Mouse (Mus musculus) lung, postnatal 0 days (tissue): ENCODE results near the gene S100a11. TPM values are rescaled to one million over a fixed set of nuclear protein-coding genes. Genes with fewer than 3 reads are reported as not detected.

Experiments used
- ATAC-seq: fragments of 200-750 bp; cut with Nextera tagmentation; 2 replicates; pipeline ENCODE4 v1.8.0; 2017; ENCODE audit warnings: moderate library complexity
- DNase-seq: peaks from one replicate; pipeline ENCODE4 v3.0.0-alpha.2; 2016; ENCODE audit warnings: low spot score
- H3K27ac ChIP-seq: fragments of 300-500 bp; sonication (generic); 2 replicates; pipeline ENCODE4 v1.5.1; 2014; ENCODE audit warnings: antibody characterized with exemption, mild to moderate bottlenecking, low read length, mixed read lengths
- H3K27me3 ChIP-seq: fragments of 300-500 bp; sonication (generic); replicated peaks from 2 replicates; pipeline ENCODE4 v1.6.1; 2014; ENCODE audit warnings: low read length, mixed read lengths; ENCODE audit not compliant: insufficient read depth
- H3K36me3 ChIP-seq: fragments of 300-500 bp; sonication (generic); 2 replicates; pipeline ENCODE4 v1.6.1; 2014; ENCODE audit warnings: low read length, mixed read lengths; ENCODE audit not compliant: insufficient read depth
- H3K4me1 ChIP-seq: fragments of 300-500 bp; sonication (generic); 2 replicates; pipeline ENCODE4 v1.6.1; 2014; ENCODE audit warnings: antibody characterized with exemption, low read depth, low read length, mixed read lengths; ENCODE audit not compliant: insufficient read depth
- H3K4me2 ChIP-seq: fragments of 300-500 bp; sonication (generic); replicated peaks from 2 replicates; pipeline ENCODE4 v1.6.1; 2014; ENCODE audit warnings: low read depth, mild to moderate bottlenecking, low read length, moderate library complexity, mixed read lengths
- H3K4me3 ChIP-seq: fragments of 300-500 bp; sonication (generic); 2 replicates; pipeline ENCODE4 v1.5.1; 2014; ENCODE audit warnings: low read depth, low read length
- H3K9ac ChIP-seq: fragments of 300-500 bp; sonication (generic); replicated peaks from 2 replicates; pipeline ENCODE4 v1.6.1; 2014; ENCODE audit warnings: low read depth, mild to moderate bottlenecking
- H3K9me3 ChIP-seq: fragments of 300-500 bp; sonication (generic); 2 replicates; pipeline ENCODE4 v1.6.1; 2016; ENCODE audit warnings: low read length, mixed read lengths
- CTCF ChIP-seq: IDR thresholded peaks from 2 replicates; pipeline ENCODE4 v1.5.1; 2016; ENCODE audit warnings: antibody characterized with exemption, mild to moderate bottlenecking
- EP300 ChIP-seq: IDR thresholded peaks from 2 replicates; pipeline ENCODE4 v1.6.1; 2016; ENCODE audit warnings: antibody characterized with exemption, mild to moderate bottlenecking, control low read depth
- WGBS: fragments of 180-500 bp; shearing (Covaris S2); extraction: QIAGEN DNeasy Blood & Tissue Kit; methylation state at CpG from one replicate; pipeline ENCODE4 v1.1.7; 2014; 5-methylcytosine and 5-hydroxymethylcytosine counted together
- polyA plus RNA-seq: library from polyadenylated mRNA; unstranded; fragments of >200 nt; fragmentation: Nextera tagmentation; extraction: Ambion mirVana; gene quantifications from 2 replicates; pipeline ENCODE4 v1.2.1, GENCODE M21; 2015

The S100a11 gene
- polyA plus RNA-seq = 2,427 and 2,513 TPM in 2 replicates

GRCm38 (mm10) chr3:93520330-93521193, at the start of gene S100a11:
Gene S100a11, plus strand, starts transcription at chr3:93520488.
- Histone ChIP-seq H3K4me3 (peak within 1 kb of the TSS; percentile 73), H3K9me3 (no peaks in the 10 kb centered on the region), H3K36me3 (peaks cover 3% of the 10 kb centered on the region; the same call in 1 of the 2 replicates), H3K9ac (peak within 1 kb of the TSS; percentile 75), H3K4me1 (peaks cover 9% of the 10 kb centered on the region), H3K27me3 (no peaks in the 10 kb centered on the region), H3K4me2 (peak within 1 kb of the TSS; percentile 64), H3K27ac (peak within 1 kb of the TSS; percentile 95)
- DNase-seq = peak; percentile 90
- peak; percentile 31; the same call in 1 of the 2 replicates for TF ChIP-seq CTCF
- 0 out of 2 replicates have a peak, but pooled peaks have one; percentile 11 for TF ChIP-seq EP300
- WGBS = 0% methylated on average over 38 of the region's 38 CpGs
- ATAC-seq = peak; percentile 96

GRCm38 (mm10) chr3:93480053-93480452, 40.2 kb upstream of the S100a11 start:
- TF ChIP-seq CTCF = no peak
- TF ChIP-seq EP300 = peak; percentile 29; the same call in 1 of the 2 replicates
- WGBS = 57% methylated on average over 1 of the region's 1 CpGs

GRCm38 (mm10) chr3:93481982-93482616, 38.2 kb upstream of the S100a11 start:
- ATAC-seq (peak; percentile 49), DNase-seq (peak; percentile 47)
- no peak for TF ChIP-seq EP300
- WGBS = 37% methylated on average over 2 of the region's 2 CpGs
- Histone ChIP-seq H3K4me3 (no peak overlapping the region), H3K4me2 (no peak overlapping the region), H3K27me3 (no peaks in the 10 kb centered on the region), H3K9me3 (no peaks in the 10 kb centered on the region), H3K4me1 (no peaks in the 10 kb centered on the region), H3K27ac (no peak overlapping the region), H3K9ac (no peak overlapping the region), H3K36me3 (no peaks in the 10 kb centered on the region)

More at GRCm38 (mm10) chr3:93480053-93480452, 40.2 kb upstream of the S100a11 start:
- Histone ChIP-seq H3K4me1 (no peaks in the 10 kb centered on the region), H3K9ac (no peak overlapping the region), H3K9me3 (no peaks in the 10 kb centered on the region), H3K27ac (no peak overlapping the region), H3K27me3 (no peaks in the 10 kb centered on the region), H3K4me3 (no peak overlapping the region), H3K4me2 (no peak overlapping the region), H3K36me3 (no peaks in the 10 kb centered on the region)
- DNase-seq (peak; percentile 72), ATAC-seq (peak; percentile 68; the same call in 1 of the 2 replicates)

GRCm38 (mm10) chr3:93485611-93486010, 34.7 kb upstream of the S100a11 start:
- Histone ChIP-seq H3K9me3 (no peaks in the 10 kb centered on the region), H3K27me3 (no peaks in the 10 kb centered on the region), H3K4me2 (no peak overlapping the region), H3K4me3 (no peak overlapping the region), H3K27ac (no peak overlapping the region), H3K4me1 (no peaks in the 10 kb centered on the region), H3K36me3 (no peaks in the 10 kb centered on the region), H3K9ac (no peak overlapping the region)
- TF ChIP-seq CTCF = no peak
- no peak for TF ChIP-seq EP300
- DNase-seq (no peak), ATAC-seq (no peak)
- 88% methylated on average over 3 of the region's 3 CpGs for WGBS

GRCm38 (mm10) chr3:93488541-93488940, 31.7 kb upstream of the S100a11 start:
- whole genome bisulfite sequencing = 82% methylated on average over 2 of the region's 2 CpGs
- no peak overlapping the region for H3K27ac ChIP-seq
- H3K4me1 ChIP-seq = no peaks in the 10 kb centered on the region
- no peaks in the 10 kb centered on the region for H3K27me3 ChIP-seq
- H3K9ac ChIP-seq = no peak overlapping the region
- no peak overlapping the region for H3K4me3 ChIP-seq
- H3K36me3 ChIP-seq = no peaks in the 10 kb centered on the region
- DNase-seq (no peak), ATAC-seq (no peak)
- no peak for TF ChIP-seq CTCF
- no peak for TF ChIP-seq EP300
- H3K4me2 ChIP-seq = no peak overlapping the region
- no peaks in the 10 kb centered on the region for H3K9me3 ChIP-seq

GRCm38 (mm10) chr3:93492176-93492575, 28.1 kb upstream of the S100a11 start:
- no peak for ATAC-seq
- Histone ChIP-seq H3K36me3 (no peaks in the 10 kb centered on the region), H3K4me3 (no peak overlapping the region), H3K9ac (no peak overlapping the region), H3K27me3 (no peaks in the 10 kb centered on the region), H3K27ac (no peak overlapping the region), H3K9me3 (no peaks in the 10 kb centered on the region), H3K4me2 (no peak overlapping the region), H3K4me1 (no peaks in the 10 kb centered on the region)
- no peak for DNase-seq
- WGBS = 56% methylated on average over 3 of the region's 3 CpGs
- TF ChIP-seq CTCF (no peak), EP300 (no peak)
